Mouse (Mus musculus) megakaryocyte, embryonic 14.5 days (primary cell): ENCODE measurements at regions not wholly inside any gene's neighbourhood (a gene's known extent, or its start where the extent isn't known, plus 50 kb on each side); places are given as distances from the start of the nearest gene placed in this dataset.

Experiments used
- FLI1 ChIP-seq: IDR thresholded peaks from 2 replicates; pipeline ENCODE4 v1.6.1; 2012; ENCODE audit warnings: low read length, inconsistent platforms, mixed read lengths
- GATA1 ChIP-seq: IDR thresholded peaks from 3 replicates; pipeline ENCODE4 v1.6.1; 2012; ENCODE audit warnings: mixed read lengths, low read length, inconsistent platforms, borderline replicate concordance

DNA sequence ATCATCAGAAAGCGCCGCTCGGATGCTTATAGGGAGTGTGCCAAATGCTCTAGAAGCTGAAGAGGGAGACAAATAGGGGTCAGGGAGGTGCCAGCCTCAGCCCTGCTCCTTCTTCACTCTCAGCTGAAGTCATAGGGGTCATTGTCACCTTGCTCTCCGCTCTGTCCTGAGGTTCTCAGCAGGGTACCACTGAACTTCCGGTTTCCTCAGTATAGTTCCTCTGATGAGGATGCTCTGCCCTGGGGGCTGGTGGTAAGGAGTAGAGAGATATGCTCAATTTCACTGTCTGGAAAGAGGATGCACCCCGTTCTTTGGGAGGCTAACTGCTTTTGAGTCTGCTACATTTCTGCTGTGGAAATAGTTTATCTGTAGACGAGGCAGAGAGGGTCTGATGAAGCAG, 211.4 kb downstream of the Zfp619 start:
- no peak for TF ChIP-seq GATA1
- TF ChIP-seq FLI1, result no peak
